20 mouse cellular contexts compared by ENCODE assay signal in genomic region chr10:91227034-91227433, GRCm38 (mm10). TPM values are rescaled to one million over a fixed set of nuclear protein-coding genes. Genes with fewer than 3 reads are reported as not detected.
DNase-seq lines count a peak whose midpoint lies in the region; ATAC-seq lines count a peak whose summit lies in the region.
"Had no signal": no experiment of that assay in that cellular context is flagged by ENCODE, and none has a peak within 500 bp of the region (broad histone marks: within the 10 kb centered on the region; RNA-seq: fewer than 3 reads in every experiment).

No protein-coding gene starts in this region.

- no peaks in the 10 kb centered on the region for H3K27me3 ChIP-seq in intestine, embryonic 16.5 days (replicated peaks; ENCODE audit: control insufficient read depth, insufficient read depth, low read length)
- H3K27me3 ChIP-seq in intestine, embryonic 15.5 days (replicated peaks), result no peaks in the 10 kb centered on the region
- no peaks in the 10 kb centered on the region for H3K27me3 ChIP-seq in neural tube, embryonic 14.5 days (ENCODE audit: control insufficient read depth, insufficient read depth, low read length)
- H3K27me3 ChIP-seq in neural tube, embryonic 15.5 days (replicated peaks), result no peaks in the 10 kb centered on the region
- no peaks in the 10 kb centered on the region for H3K27me3 ChIP-seq in embryonic facial prominence, embryonic 15.5 days
- H3K27me3 ChIP-seq in heart, embryonic 10.5 days (ENCODE audit: insufficient read depth, poor library complexity, severe bottlenecking), result no peaks in the 10 kb centered on the region
- H3K27me3 ChIP-seq: forebrain, embryonic 13.5 days; heart, embryonic 15.5 days had no signal

- DNase-seq in layer of hippocampus, adult 11-12 months (ENCODE audit: low spot score), result no peak
- DNase-seq in frontal cortex, adult 2 months (ENCODE audit: extremely low spot score in 1 of 2, low spot score in 1 of 2), result no peak
- no peak for DNase-seq in heart, embryonic 10.5 days (ENCODE audit: low spot score)
- DNase-seq: cerebellum, postnatal 14 days; heart, adult 11 months; liver; lung, adult 18-20 months; right cerebral cortex, postnatal 25 days; thymus, postnatal 14 days had no signal

- H3K9me3 ChIP-seq in intestine, embryonic 16.5 days (ENCODE audit: control insufficient read depth, low read length), result no peaks in the 10 kb centered on the region
- no peaks in the 10 kb centered on the region for H3K9me3 ChIP-seq in intestine, embryonic 15.5 days
- H3K9me3 ChIP-seq in neural tube, embryonic 14.5 days (ENCODE audit: control insufficient read depth, low read length), result no peaks in the 10 kb centered on the region
- no peaks in the 10 kb centered on the region for H3K9me3 ChIP-seq in neural tube, embryonic 15.5 days (replicated peaks)
- H3K9me3 ChIP-seq in embryonic facial prominence, embryonic 15.5 days (replicated peaks), result no peaks in the 10 kb centered on the region
- H3K9me3 ChIP-seq in heart, embryonic 10.5 days, result no peaks in the 10 kb centered on the region
- H3K9me3 ChIP-seq: forebrain, embryonic 13.5 days; heart, embryonic 15.5 days; hindbrain, embryonic 10.5 days had no signal

- no peaks in the 10 kb centered on the region for H3K36me3 ChIP-seq in intestine, embryonic 16.5 days (ENCODE audit: control insufficient read depth, insufficient read depth, low read length)
- no peaks in the 10 kb centered on the region for H3K36me3 ChIP-seq in intestine, embryonic 15.5 days
- H3K36me3 ChIP-seq in neural tube, embryonic 14.5 days (ENCODE audit: control insufficient read depth, insufficient read depth, low read length), result no peaks in the 10 kb centered on the region
- H3K36me3 ChIP-seq in neural tube, embryonic 15.5 days, result no peaks in the 10 kb centered on the region
- no peaks in the 10 kb centered on the region for H3K36me3 ChIP-seq in embryonic facial prominence, embryonic 15.5 days
- no peaks in the 10 kb centered on the region for H3K36me3 ChIP-seq in heart, embryonic 10.5 days
- H3K36me3 ChIP-seq: heart, embryonic 15.5 days; hindbrain, embryonic 10.5 days had no signal

- 0 out of 2 replicates have a peak overlapping the region, but pooled peaks have one; percentile 36 for H3K27ac ChIP-seq in intestine, embryonic 16.5 days (ENCODE audit: low read length)
- H3K27ac ChIP-seq in intestine, embryonic 15.5 days, result no peak overlapping the region
- peak overlapping the region; percentile 28; the same call in 1 of the 2 replicates for H3K27ac ChIP-seq in neural tube, embryonic 14.5 days (ENCODE audit: low read depth, low read length)
- H3K27ac ChIP-seq in neural tube, embryonic 15.5 days (replicated peaks), result no peak overlapping the region
- H3K27ac ChIP-seq in embryonic facial prominence, embryonic 15.5 days (replicated peaks), result peak overlapping the region; percentile 71
- no peak overlapping the region; the same call in 1 of the 2 replicates for H3K27ac ChIP-seq in heart, embryonic 10.5 days
- H3K27ac ChIP-seq: forebrain, embryonic 13.5 days; heart, embryonic 15.5 days; hindbrain, embryonic 10.5 days; layer of hippocampus, adult 2 months; stomach, postnatal 0 days had no signal

- no peak for ATAC-seq in intestine, embryonic 16.5 days
- no peak for ATAC-seq in intestine, embryonic 15.5 days
- no peak for ATAC-seq in neural tube, embryonic 14.5 days (ENCODE audit: low read depth)
- no peak for ATAC-seq in neural tube, embryonic 15.5 days (ENCODE audit: low FRiP score)
- peak; percentile 84 for ATAC-seq in embryonic facial prominence, embryonic 15.5 days (ENCODE audit: insufficient number of reproducible peaks, low FRiP score, low TSS enrichment, low read depth)
- ATAC-seq: forebrain, embryonic 13.5 days; midbrain, embryonic 16.5 days had no signal

- H3K4me2 ChIP-seq in intestine, embryonic 16.5 days (ENCODE audit: low read depth, low read length), result no peak overlapping the region
- H3K4me2 ChIP-seq in intestine, embryonic 15.5 days (replicated peaks), result no peak overlapping the region
- H3K4me2 ChIP-seq in neural tube, embryonic 14.5 days (ENCODE audit: low read depth, low read length), result no peak overlapping the region
- H3K4me2 ChIP-seq in neural tube, embryonic 15.5 days, result no peak overlapping the region
- H3K4me2 ChIP-seq in embryonic facial prominence, embryonic 15.5 days (replicated peaks), result no peak overlapping the region
- H3K4me2 ChIP-seq: forebrain, embryonic 13.5 days; heart, embryonic 15.5 days had no signal

- WGBS in intestine, embryonic 16.5 days, result 51% methylated on average over 4 of the region's 4 CpGs
- 56% methylated on average over 4 of the region's 4 CpGs for WGBS in intestine, embryonic 15.5 days
- WGBS in neural tube, embryonic 14.5 days, result 63% methylated on average over 4 of the region's 4 CpGs
- WGBS in neural tube, embryonic 15.5 days, result 62% methylated on average over 4 of the region's 4 CpGs
- 17% methylated on average over 4 of the region's 4 CpGs for WGBS in embryonic facial prominence, embryonic 15.5 days
- 65% methylated on average over 4 of the region's 4 CpGs for WGBS in heart, embryonic 10.5 days

- peaks cover 10% of the 10 kb centered on the region; the same call in 1 of the 2 replicates for H3K4me1 ChIP-seq in intestine, embryonic 16.5 days (ENCODE audit: control insufficient read depth, insufficient read depth, low read length)
- H3K4me1 ChIP-seq in intestine, embryonic 15.5 days (replicated peaks), result peaks cover 20% of the 10 kb centered on the region
- peaks cover 20% of the 10 kb centered on the region for H3K4me1 ChIP-seq in neural tube, embryonic 14.5 days (ENCODE audit: control insufficient read depth, insufficient read depth, low read length)
- peaks cover 26% of the 10 kb centered on the region for H3K4me1 ChIP-seq in neural tube, embryonic 15.5 days
- H3K4me1 ChIP-seq in embryonic facial prominence, embryonic 15.5 days, result peaks cover 46% of the 10 kb centered on the region
- H3K4me1 ChIP-seq in heart, embryonic 10.5 days, result peaks cover 23% of the 10 kb centered on the region

- H3K9ac ChIP-seq in intestine, embryonic 16.5 days (ENCODE audit: low read depth, low read length), result no peak overlapping the region
- no peak overlapping the region for H3K9ac ChIP-seq in intestine, embryonic 15.5 days
- no peak overlapping the region for H3K9ac ChIP-seq in neural tube, embryonic 14.5 days (replicated peaks; ENCODE audit: low read depth, low read length)
- no peak overlapping the region for H3K9ac ChIP-seq in neural tube, embryonic 15.5 days (replicated peaks)
- no peak overlapping the region for H3K9ac ChIP-seq in embryonic facial prominence, embryonic 15.5 days
- H3K9ac ChIP-seq: forebrain, embryonic 13.5 days; heart, embryonic 15.5 days had no signal

- no peak overlapping the region for H3K4me3 ChIP-seq in intestine, embryonic 16.5 days (ENCODE audit: low read length)
- no peak overlapping the region for H3K4me3 ChIP-seq in intestine, embryonic 15.5 days (replicated peaks)
- H3K4me3 ChIP-seq in neural tube, embryonic 14.5 days (ENCODE audit: low read depth, low read length), result no peak overlapping the region
- H3K4me3 ChIP-seq in neural tube, embryonic 15.5 days (replicated peaks), result no peak overlapping the region
- H3K4me3 ChIP-seq in embryonic facial prominence, embryonic 15.5 days (replicated peaks), result no peak overlapping the region
- no peak overlapping the region for H3K4me3 ChIP-seq in heart, embryonic 10.5 days
- H3K4me3 ChIP-seq: forebrain, embryonic 13.5 days; heart, embryonic 15.5 days; hindbrain, embryonic 10.5 days; layer of hippocampus, adult 2 months had no signal

RNA-seq across cellular contexts. Expression of gene Tmpo, which starts 45.9 kb away (rescaled TPM):
- 110 and 111 TPM in 2 replicates for polyA plus RNA-seq in intestine, embryonic 16.5 days (2015; fragmentation: Nextera tagmentation; extraction: Ambion mirVana)
- polyA plus RNA-seq in intestine, embryonic 15.5 days (2015; fragmentation: Nextera tagmentation; extraction: Ambion mirVana), result 165 and 209 TPM in 2 replicates
- 96.1 and 117 TPM in 2 replicates for polyA plus RNA-seq in neural tube, embryonic 14.5 days (2014; fragmentation: Nextera tagmentation; extraction: Ambion mirVana)
- polyA plus RNA-seq in neural tube, embryonic 15.5 days (2015; fragmentation: Nextera tagmentation; extraction: Ambion mirVana), result 80.0 and 105 TPM in 2 replicates
- polyA plus RNA-seq in embryonic facial prominence, embryonic 15.5 days (2015; fragmentation: Nextera tagmentation; extraction: Ambion mirVana), result 198 and 203 TPM in 2 replicates
- 44.1 and 47.8 TPM in 2 replicates for polyA plus RNA-seq in frontal cortex, adult 2 months (2012; rRNA removed)
- 142 and 192 TPM in 2 replicates for polyA plus RNA-seq in heart, embryonic 10.5 days (2016; fragmentation: Nextera tagmentation; extraction: Ambion mirVana)

Comparison
In these comparisons a context has a peak if more than half of its experiments do, and no peak if none do; other contexts are left out.
1. H3K27ac ChIP-seq: peak in intestine, embryonic 16.5 days (single experiment), neural tube, embryonic 14.5 days (single experiment) and embryonic facial prominence, embryonic 15.5 days (single experiment); none in intestine, embryonic 15.5 days (single experiment), neural tube, embryonic 15.5 days (single experiment) and heart, embryonic 10.5 days (single experiment).